Comparison of ENCODE assay signal across 13 mouse cellular contexts in genomic region chr6:100652535-100652934, GRCm38 (mm10).
"Had no signal": no experiment of that assay in that cellular context is flagged by ENCODE, and none has a peak within 500 bp of the region (broad histone marks: within the 10 kb centered on the region; RNA-seq: fewer than 3 reads in every experiment).

No protein-coding gene starts in this region.

- H3K27ac ChIP-seq: left cerebral cortex, adult 2 months; limb, embryonic 10.5 days; liver, embryonic 15.5 days had no signal

- H3K4me2 ChIP-seq: liver, embryonic 11.5 days; liver, embryonic 15.5 days had no signal

- DNase-seq: kidney, adult 8-10 months; kidney, postnatal 25 days; lung, adult 2 months; lung, postnatal 36 days; right cerebral cortex, adult 18-20 months; right cerebral cortex, postnatal 25 days; thymus, postnatal 36 days had no signal

- H3K4me3 ChIP-seq: left cerebral cortex, adult 2 months; limb, embryonic 10.5 days; liver, embryonic 15.5 days had no signal

- H3K9me3 ChIP-seq: limb, embryonic 10.5 days; liver, embryonic 15.5 days had no signal

- H3K4me1 ChIP-seq: limb, embryonic 10.5 days; liver, embryonic 15.5 days had no signal

- ATAC-seq: intestine, embryonic 16.5 days; lung, postnatal 0 days had no signal

- H3K27me3 ChIP-seq: liver, embryonic 15.5 days had no signal

- H3K36me3 ChIP-seq: liver, embryonic 15.5 days had no signal

- H3K9ac ChIP-seq: liver, embryonic 15.5 days had no signal
